Mouse (Mus musculus): ENCODE results near the gene Nol10.

DNA sequence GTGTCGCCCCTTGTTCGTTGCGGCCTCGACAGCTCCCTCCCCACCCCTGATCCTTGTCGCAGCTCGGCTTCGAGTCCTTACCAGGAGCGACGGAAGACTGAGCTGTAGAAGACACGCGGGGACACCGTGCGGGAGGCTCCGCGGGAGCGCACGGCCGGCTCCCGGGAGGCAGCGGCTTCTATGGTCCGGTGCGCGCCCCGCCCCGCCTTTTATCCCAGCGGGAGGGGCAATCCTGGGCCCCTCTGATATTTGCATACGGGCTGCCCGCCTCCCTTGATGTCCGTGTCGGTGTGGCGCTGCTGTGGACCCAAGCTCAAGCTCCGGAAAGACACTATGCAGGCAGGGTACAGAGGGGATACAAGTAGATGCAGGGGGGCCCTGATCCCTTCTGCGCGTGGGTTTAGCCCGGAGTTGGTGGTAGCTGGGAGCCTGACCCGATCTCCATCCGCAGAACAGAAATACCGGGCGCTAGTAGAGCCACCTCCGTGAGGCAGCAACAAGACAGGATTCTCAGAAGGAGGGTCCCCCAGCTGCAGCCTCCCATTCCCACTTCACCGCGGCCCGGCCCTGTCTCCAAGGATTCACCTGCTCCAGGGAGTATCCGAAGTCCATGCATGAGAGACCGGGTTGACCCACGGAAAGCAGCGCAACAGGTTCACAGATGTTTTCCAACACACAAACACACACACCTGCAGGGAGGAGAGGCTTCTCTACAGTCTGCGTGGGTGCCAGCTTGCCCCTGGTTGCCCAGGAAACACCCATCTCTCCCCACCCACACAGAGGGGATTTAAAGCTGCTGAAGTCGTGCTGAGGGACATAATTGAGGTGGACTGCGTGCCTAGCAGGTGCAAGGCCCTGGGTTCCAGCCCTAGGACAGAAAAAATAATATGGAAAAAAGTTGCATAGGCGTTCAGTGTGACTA is 23.4 kb upstream of the Nol10 start:
- no peak for TF ChIP-seq CTCF (IDR thresholded peaks at IDR 0.05; ENCODE audit: control insufficient read depth, insufficient read depth, low read length)
- TF ChIP-seq POLR2A (IDR thresholded peaks at IDR 0.05; ENCODE audit: borderline replicate concordance, control insufficient read depth, low read depth, low read length): no peak
